Mouse (Mus musculus) heart, postnatal 36 days (tissue): ENCODE results near the gene Sppl3. TPM values are rescaled to one million over a fixed set of nuclear protein-coding genes. Genes with fewer than 3 reads are reported as not detected.

ENCODE experiments used
- DNase-seq, 2 experiments: peaks; one replicate each; pipeline ENCODE4 v3.0.0; 2021 to 2022
- intact Hi-C: fragments of 180-260 bp; cut with DNase I; formaldehyde crosslinking; loops from one replicate; pipeline ENCODE4 v1.15.1; 2025
- total RNA-seq, 2 experiments: library from RNA; stranded (reverse); gene quantifications; 2 replicates each; pipeline ENCODE4 v1.2.3; 2021

Sppl3 gene
- total RNA-seq, 2 experiments from 2014 or later, result 33.0 to 35.8 TPM

DNA sequence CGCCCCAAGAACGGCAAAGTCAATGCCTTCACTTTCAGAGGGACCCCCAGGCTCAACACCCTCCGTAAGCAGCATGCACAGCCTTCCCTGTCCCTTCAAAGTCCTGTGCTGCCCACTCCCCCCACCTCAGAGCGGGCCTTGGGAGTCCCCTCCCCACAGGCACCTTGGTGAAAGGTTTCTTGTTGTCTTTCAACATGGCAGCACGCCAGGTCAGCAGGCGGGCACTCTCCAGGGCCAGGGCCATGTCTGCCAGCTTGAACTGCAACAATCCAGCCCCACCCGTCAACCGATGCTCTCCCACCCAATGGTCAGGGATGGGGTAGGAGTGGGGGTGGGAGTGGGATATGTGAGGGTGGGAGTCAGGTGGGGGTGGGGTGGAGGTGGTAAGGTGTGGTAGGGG is 100.2 kb downstream of the Sppl3 start:
- intact Hi-C loops, result no loop called here
- DNase-seq, result no peak

DNA sequence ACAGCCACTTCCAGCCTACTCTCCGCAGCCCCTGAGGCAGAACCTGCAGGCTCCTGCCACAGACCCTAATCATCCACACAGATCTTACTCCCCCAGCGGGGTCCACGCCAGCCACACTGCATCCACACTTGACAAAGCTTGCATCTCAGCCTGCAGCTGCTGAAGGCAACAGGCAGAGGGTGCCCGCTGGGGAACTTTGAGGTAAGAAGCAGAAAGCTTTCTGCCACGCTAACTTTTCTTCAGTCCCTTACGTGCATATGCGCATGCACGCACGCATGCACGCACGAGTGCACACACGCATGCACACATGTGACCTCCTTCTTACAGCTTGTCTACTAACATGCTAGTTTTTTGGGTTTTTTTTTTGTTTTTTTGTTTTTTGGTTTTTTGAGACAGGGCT is 102.3 kb downstream of the Sppl3 start:
- no peak for DNase-seq
- intact Hi-C loops, result no loop called here

DNA sequence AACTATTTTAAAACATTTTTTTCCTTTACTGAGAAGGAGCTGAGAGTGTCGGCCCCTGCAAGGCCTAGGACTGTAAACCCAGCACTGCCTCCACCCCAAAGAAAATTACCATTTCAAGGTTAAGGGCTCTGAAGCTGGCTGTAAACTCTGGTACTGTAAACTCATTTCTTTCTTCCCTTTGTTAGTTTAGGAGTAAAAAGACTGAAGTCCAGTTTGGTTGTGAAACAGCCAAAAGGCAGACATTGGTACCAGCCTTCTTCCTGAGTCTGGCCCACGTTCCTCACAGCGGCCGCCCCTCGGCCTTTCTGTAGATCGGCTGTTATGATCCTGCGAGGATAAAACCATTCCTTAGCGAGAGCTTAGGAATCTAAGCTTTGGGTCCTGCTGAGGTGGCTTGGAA is 103.6 kb downstream of the Sppl3 start:
- intact Hi-C loops, result no loop called here
- DNase-seq, result no peak

DNA sequence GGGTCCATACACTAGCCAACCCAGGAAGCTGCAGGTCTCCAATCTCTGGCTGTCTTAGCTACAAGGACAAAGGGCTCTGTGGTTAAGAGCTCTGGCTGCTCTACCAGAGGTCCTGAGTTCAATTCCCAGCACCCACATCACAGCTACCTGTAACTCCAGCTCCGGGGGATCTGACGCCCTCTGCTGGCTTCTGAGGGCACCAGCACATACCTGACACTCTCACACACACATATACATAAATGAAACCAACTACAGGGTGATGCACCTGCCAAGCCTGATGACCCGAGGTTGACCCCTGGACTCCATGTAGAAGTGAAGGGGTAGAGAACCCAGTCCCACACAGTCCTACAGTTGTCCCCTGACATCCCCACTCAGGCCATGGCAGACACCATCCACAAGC is 105.5 kb downstream of the Sppl3 start:
- intact Hi-C loops, result no loop called here

DNA sequence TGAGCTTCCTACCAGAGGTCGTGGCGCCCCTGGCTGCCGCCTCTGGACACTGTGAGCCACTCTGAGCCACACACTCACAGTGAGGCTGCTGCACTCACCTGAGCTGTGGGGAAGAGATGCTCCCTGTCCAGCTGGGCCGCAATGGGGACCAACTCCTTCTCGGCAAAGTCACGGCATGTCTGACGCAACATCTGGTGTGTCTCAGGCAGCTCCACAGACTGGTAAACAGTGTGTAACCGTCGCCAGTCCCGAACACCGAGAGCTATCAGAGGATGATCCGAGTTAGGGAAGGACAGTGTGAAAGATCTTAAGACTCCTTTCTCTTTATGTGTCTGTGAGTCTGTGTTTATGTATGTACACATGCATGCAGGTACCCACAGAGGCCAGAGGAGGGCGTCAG is 106.5 kb downstream of the Sppl3 start:
- no peak for DNase-seq
- intact Hi-C loops, result no loop called here

More for the DNA sequence above, 105.5 kb downstream of the Sppl3 start:
- no peak for DNase-seq

DNA sequence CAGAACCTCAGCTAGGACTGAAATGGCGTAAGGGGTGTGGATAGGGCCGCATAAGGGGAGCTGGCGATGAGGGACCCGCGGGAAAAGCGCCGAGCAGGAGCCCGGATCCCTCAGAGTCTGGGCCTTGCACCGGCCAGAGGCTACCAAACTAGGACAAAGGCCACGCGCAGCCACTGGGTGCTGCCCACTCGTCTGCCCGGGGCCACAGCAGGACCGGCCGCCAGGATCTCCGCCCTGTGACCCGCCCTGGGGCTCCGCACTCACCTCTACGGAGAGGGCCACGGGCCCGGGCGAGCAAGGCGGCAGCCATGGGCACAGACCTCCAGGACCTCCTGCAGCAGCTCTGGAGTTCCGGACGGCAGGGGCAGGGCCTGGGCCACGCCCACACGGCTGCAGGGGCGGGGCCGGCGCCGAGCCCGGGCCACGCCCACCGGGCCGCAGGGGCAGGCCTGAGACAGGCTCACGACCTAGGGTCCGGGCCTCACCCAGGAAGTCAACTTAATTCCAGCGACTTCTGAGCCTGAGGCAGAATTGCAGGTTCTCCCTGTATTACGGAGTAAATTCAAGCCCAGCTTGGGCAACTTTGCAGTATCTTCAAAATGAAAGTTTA is 108.1 kb downstream of the Sppl3 start, which contains the start of gene Acads:
Gene Acads (minus strand): TSS at position 386 of the 610 bp plus-strand sequence.
- intact Hi-C loops, result no loop called here
- DNase-seq, result peak; percentile 86 to 91

DNA sequence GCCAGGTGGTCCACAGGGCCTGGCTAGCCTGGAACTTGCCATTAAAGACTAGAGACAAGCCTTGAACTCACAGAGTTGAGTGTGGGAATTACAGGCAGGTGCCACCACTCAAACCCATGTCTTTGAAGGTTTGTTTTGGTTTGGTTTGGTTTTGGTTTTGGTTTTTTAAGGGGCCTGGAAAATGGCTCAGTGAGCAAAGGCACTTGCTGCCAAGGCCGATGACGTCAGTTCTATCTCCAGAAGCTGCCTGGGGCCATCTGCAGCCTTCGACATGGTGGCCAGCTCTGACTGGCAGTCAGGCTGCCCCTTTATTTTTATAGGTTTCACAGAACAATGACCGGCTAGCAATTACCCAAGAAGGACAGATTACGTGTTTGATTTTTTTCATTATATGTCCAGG is 110.0 kb downstream of the Sppl3 start:
- no peak for DNase-seq
- intact Hi-C loops, result loop anchor here (10.0 kb wide), 1 partner anchor 324 kb away; no protein-coding TSS in a partner anchor

DNA sequence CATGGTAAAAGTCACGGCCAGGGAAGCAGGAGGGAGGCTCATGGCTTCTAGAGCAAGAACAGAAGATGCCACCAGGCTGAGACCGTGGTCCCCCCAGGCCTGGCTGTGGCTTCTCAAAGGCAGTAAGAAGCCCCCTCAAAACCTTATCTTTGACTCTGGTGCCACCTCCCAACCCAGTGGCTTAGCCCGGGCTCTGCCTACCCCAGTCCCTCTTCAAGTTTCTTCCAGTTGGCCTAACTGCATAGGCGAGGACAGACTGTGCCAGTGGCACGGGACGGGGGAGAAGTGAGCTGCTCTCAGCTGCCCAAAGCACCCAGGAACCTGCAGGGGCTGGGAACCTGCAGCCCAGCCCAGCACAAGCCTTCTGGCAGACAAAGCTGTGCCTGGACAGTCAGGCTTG is 113.8 kb downstream of the Sppl3 start:
- DNase-seq, result no peak
- intact Hi-C loops, result loop anchor here (1.0 to 10.0 kb wide), 5 partner anchors 38 to 320 kb away; partner anchors contain the start of gene Cox6a1

DNA sequence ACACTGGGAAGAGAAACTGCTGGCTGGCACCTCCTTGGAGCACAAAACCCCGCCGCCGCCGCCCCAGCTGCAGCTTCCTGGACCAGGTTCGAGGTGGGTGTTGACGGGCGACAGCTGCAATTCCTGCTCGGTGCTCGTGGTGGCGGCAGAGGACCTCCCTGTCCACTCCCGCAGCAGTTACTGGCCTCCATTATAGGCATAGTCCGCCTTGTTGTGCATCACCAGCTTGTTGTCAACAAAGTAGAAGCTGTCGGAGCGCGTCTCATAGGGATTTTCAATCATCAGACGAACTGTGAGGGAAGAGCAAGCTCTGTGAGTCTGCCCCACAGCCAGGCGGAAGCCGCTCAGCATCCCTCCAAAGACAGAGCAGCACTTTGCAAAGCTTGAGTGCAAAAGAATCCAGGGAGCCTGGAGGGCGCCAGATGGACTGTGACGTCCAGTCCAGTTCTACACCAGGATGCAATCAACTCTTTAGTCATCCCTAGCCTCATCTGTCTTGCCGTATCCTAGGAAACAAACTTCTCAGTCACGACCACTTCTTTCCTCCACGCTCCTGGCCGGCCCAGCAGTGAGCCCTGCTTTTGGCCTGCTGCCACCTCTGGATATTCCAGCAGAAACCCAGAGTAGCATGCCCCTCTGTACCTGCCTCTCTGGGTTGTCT is 114.4 kb downstream of the Sppl3 start:
- intact Hi-C loops, result loop anchor here (1.0 to 10.0 kb wide), 5 partner anchors 37 to 319 kb away; partner anchors contain the start of gene Cox6a1
- peak; percentile 87 to 88 for DNase-seq

DNA sequence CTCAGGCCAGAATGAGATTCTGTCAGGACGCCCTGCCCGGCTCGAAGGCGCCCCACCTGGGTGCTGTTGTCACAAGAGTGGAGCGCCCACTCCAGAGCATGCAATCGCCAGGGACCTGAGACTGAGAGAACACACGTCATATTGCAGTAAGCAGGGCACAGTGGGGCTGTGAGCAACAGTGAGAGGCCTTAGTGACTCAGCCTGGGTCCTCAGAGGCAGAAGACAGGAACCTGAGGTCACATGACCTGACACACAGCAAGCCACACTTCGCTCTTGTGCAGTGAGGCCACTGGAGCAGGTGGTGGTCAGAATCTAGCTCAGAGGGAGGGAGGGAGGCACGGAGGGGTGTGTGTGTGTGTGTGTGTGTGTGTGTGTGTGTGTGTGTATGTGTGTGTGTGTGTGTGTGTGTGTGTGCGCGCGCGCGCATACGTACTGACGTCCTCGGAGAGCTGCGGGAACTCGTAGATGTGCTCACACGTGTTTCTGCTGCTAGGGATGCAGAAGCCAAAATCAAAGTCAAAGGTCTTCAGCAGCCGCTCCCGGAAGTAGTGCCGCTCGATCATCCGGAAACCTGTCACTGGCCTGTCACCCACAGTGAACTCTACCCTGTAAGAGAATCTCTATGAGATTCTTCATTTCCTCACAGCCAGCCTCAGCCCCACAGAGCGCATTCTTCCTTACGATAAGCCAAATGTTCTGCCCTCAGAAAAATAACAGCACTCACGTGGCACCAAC is 115.8 kb downstream of the Sppl3 start:
- intact Hi-C loops, result loop anchor here (5.0 to 10.0 kb wide), 2 partner anchors 221 to 318 kb away; partner anchors contain the start of gene Cox6a1
- no peak for DNase-seq

DNA sequence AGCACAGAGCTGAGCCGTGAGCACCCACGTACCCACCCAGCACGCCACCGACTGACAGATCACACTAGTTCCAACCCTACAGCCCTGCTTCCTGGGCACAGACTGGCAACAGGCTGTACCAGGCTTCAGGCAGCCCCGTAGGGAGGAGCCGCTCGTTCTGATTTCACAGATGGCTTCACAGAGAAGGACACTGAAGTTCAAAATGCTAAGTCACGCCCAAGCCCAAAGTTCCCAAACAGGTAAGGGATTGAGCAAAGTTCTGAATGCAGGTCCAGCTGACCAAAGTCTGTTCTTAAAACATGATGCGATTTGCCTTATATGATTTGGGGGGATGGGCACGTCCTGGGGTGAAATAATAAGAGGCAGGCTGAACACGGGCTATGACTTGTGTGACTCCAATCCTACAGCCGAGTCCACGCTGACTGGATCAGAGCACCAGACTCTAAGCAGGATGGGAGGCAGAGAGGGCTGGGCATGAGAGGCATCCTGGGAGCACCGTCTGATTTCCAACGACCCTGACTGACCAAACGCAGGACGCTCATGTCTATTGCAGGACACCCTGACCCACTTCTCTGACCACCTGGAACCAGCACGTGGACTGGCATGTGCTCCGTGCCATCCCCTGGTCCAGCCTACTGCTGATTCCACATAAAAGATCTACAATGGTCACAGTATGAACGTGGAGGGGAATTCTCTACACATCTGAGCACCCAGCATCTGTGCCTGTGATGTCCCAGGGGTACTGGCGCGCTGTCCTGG is 116.7 kb downstream of the Sppl3 start:
- DNase-seq, result no peak
- intact Hi-C loops, result loop anchor here (5.0 to 10.0 kb wide), 2 partner anchors 220 to 317 kb away; partner anchors contain the start of gene Cox6a1

DNA sequence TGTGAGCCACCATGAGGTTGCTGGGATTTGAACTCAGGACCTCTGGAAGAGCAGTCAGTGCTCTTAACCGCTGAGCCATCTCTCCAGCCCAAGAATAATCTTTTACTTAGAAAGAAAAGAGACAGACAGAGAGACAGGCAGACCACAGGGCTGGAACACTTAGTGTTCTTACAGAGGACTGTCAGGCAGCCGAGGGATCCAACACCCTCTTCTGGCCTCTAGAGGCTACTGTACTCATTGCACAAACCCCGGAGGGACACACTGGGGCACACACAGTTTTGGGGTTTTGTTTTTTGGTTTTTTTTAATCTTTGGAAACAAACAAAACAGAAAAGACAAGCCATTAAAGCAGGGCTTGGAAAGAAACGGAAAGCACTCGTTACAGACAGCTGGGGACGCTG is 118.4 kb downstream of the Sppl3 start:
- DNase-seq, result no peak
- intact Hi-C loops, result loop anchor here (5.0 to 10.0 kb wide), 2 partner anchors 218 to 315 kb away; partner anchors contain the start of gene Cox6a1

DNA sequence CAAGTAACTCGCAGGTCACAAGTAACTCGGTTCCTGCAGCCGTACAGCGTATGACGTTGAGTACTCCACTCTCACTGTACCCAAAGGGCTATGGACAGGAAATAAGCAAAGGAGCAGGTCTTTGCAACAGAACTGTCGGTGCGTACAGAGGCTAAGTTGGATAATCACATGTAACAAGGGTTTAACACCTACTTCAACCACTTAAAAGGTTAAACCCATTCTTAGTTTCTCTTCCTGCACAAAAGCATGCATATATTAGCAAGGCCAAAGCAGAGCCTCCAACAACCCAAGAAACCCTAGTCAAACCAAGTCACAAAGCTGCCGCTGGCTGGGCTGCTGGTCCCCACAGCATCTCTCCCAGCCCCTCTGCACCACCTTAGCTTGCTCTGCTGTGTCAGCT is 121.5 kb downstream of the Sppl3 start:
- intact Hi-C loops, result no loop called here
- no peak for DNase-seq

DNA sequence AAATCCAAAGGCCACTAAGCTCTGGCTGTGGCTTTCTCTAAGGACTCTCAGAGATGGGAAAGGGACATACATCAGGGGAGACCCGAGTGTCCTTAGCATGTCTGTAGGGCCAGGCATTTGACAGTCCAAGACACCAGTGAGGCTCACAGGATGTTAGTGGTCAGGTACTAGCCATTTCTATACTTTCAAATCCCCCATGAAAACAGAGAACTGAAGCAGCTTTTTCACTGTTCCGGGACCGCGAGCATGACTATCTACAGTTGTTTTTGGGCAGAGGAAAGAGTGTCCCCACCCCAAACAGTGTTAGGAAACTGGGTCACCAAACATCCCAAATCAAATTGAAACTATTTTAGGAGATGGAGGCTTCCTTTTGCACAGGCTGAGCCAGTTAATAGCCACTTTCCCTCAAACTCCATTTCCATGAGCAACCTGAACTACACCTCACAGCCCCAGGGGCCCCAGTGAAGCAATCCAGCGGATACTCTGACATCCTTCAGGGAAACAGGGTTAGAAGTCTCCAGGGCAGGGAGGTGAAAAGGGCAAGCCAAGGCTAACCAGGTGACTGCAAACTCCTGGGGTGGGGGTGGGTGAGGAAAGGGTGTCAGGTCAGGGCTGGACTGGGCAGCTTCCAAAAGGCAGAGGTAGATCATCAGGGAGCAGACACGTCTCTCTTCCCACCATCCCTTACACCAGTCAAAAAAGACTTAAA is 122.6 kb downstream of the Sppl3 start:
- no peak for DNase-seq
- intact Hi-C loops, result loop anchor here (2.0 kb wide), 1 partner anchor 23 kb away; no protein-coding TSS in a partner anchor

DNA sequence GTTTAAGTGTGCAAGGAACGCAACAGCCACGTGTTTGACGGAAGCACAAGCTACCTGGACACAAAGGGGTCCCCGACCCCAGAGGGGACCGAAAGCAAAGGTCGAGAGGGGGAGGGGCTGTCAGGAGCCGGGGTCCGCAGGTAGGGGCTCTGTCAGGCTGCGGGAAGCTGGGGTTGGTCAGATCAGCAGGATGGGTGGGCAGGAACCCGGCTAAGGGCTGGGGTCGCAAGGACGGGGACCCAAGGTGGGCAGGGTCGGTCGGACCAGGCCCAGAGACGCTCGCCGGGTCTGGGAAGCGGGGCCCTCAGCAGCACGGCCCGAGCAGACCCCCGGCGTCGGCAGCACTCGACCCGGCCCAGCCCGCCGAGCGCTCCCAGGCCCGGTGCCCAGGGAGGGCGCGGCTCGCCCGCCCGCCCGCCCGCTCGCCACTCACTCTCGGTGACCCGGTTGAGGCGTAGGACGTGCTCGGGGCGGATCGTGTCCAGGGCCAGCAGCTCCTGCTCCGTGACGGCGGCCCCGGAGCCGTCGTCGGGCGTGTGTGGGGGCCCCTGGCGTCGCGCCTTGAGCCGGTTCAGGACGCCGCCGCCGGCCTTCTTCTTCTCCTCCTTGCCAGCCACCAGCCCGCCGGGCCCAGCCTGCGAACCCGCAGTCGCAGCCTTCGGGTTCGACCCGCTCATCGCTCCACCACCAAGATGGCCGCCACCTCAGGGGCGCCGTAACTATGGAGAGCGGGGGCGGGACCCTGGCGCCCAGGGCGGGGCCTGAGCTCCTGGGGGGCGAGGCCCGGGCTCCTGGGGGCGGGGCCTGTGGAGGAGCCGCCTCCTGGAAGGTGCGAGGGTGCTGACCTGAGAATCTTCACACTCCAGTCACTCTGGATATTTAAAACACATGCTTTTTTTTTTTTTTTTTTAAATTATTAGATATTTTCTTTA is 123.6 kb downstream of the Sppl3 start, which contains the start of gene Unc119b:
Gene Unc119b (minus strand): TSS at position 742 of the 932 bp plus-strand sequence.
- intact Hi-C loops, result loop anchor here (2.0 kb wide), 1 partner anchor 22 kb away; no protein-coding TSS in a partner anchor
- DNase-seq, result peak; percentile 92 to 93

DNA sequence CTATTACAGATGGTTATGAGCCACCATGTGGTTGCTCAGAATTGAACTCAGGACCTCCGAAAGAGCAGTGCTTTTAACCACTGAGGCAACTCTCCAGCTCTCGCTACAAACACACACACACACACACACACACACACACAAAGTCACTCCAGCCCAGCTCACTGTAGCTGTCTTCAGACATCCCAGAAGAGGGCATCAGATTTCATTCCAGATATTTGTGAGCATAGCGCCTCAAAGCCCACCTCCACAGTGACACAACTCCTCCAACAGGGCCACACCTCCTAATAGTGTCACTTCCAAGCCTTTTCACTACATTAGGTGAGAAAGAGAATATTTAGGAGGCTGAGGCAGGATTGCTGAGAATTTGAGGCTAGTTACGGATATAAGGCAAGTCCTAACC is 128.2 kb downstream of the Sppl3 start:
- intact Hi-C loops, result no loop called here
- no peak for DNase-seq

DNA sequence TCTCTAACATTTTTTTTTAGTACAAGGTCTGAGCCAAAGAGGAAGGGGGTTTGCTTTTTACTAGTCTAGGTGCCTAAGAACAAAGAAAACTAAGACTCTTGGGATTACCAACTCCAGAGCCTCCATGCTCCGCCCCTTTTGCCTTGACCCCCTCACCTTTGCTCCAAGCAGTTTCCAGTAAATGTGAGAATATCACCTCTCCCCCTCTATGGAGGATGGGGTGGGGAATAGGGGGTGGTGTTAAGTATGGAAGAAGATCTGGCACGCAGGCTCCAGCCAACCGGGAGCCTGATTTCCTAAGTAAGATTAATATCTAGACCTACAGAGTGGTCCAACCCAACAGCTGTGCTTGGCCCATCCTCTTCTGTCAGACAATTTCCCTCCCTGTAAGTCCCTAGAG is 129.8 kb downstream of the Sppl3 start:
- intact Hi-C loops, result no loop called here
- DNase-seq, result no peak

DNA sequence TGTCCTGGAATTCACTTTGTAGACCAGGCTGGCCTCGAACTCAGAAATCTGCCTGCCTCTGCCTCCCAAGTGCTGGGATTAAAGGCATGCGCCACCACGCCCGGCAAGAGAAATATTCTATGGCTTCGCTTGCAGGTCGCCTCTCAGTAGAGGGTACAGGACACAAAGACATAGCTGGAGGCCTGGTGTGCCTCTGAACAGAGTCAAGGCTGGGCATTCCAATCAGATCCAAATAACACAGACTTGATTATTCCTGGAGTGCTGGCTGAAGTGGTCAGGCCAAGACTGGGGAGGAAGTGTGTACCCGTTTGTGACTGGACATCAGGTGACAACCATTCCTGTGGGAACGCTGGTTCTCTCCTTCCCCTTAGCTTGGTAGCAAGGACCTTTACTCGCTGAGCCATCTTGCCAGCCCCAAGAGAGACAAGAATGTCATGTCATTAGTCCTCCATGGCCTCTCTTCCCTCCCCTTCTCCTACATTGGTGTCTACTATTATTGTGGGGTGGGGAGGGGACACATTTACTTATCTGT is 131.3 kb downstream of the Sppl3 start:
- intact Hi-C loops, result no loop called here
- no peak for DNase-seq
